In the genomic region with DNA sequence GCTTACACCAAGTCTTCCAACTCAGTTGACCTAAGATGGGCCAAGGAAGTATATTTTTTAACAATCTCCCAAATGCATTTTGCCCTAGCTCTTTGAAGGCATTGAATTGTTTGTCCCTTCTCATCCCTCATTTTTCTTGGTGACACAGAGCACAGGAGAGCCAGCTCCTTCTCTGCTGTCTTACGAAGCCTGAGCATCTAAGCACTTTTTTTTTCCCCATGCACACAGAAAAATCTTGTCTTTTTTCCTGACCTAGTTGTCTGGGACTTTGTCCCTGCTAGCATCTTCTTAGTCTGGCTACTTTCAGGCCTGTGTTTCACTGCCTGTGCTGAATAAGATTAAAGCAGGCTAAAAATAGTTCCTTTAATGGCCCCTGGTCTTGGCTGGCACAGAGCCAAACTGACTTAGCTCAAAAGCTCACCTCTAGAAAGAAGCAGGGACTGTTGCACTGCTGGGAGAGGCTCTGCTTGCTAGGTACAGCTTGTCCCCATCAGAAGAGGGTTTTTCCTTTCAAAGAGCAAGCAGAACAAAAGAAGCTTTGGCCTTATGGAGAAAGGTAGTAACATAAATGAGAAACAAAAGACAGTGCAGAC, we compare ENCODE assay signal across 9 mouse cellular contexts. TPM values are rescaled to one million over a fixed set of nuclear protein-coding genes. Genes with fewer than 3 reads are reported as not detected.
A peak's percentile ranks its signal among the peaks of the same experiment; 100 is the strongest.
DNase-seq lines count a peak whose midpoint lies in the region; ATAC-seq and TF ChIP-seq lines count a peak whose summit lies in the region.
"Had no signal": no experiment of that assay in that cellular context is flagged by ENCODE, and none has a peak within 500 bp of the region (broad histone marks: within the 10 kb centered on the region; RNA-seq: fewer than 3 reads in every experiment).

No protein-coding gene starts in this region.

- no peak overlapping the region for H3K27ac ChIP-seq in intestine, postnatal 0 days (ENCODE audit: low read depth, low read length)
- H3K27ac ChIP-seq in stomach, embryonic 14.5 days (ENCODE audit: low read length), result peak overlapping the region; percentile 49; the same call in 1 of the 2 replicates

- H3K9ac ChIP-seq in intestine, postnatal 0 days (ENCODE audit: low read depth, low read length), result no peak overlapping the region
- H3K9ac ChIP-seq in stomach, embryonic 14.5 days (replicated peaks; ENCODE audit: low read depth, low read length), result no peak overlapping the region

- H3K9me3 ChIP-seq in intestine, postnatal 0 days (ENCODE audit: control insufficient read depth), result no peaks in the 10 kb centered on the region
- no peaks in the 10 kb centered on the region for H3K9me3 ChIP-seq in stomach, embryonic 14.5 days (ENCODE audit: control insufficient read depth, low read depth, low read length)

- H3K4me2 ChIP-seq in intestine, postnatal 0 days (replicated peaks; ENCODE audit: low read depth), result no peak overlapping the region
- H3K4me2 ChIP-seq in stomach, embryonic 14.5 days (replicated peaks; ENCODE audit: low read depth, low read length), result no peak overlapping the region

- H3K36me3 ChIP-seq in intestine, postnatal 0 days (ENCODE audit: control insufficient read depth, insufficient read depth), result peaks cover 24% of the 10 kb centered on the region
- H3K36me3 ChIP-seq in stomach, embryonic 14.5 days (ENCODE audit: control insufficient read depth, insufficient read depth, low read length), result peaks cover 13% of the 10 kb centered on the region

- WGBS in intestine, postnatal 0 days, result 24% methylated on average over 1 of the region's 1 CpGs
- 28% methylated on average over 1 of the region's 1 CpGs for WGBS in stomach, embryonic 14.5 days

- H3K27me3 ChIP-seq in intestine, postnatal 0 days (replicated peaks; ENCODE audit: control insufficient read depth, insufficient read depth, low read length), result no peaks in the 10 kb centered on the region
- H3K27me3 ChIP-seq in stomach, embryonic 14.5 days (ENCODE audit: control insufficient read depth, insufficient read depth, low read length), result no peaks in the 10 kb centered on the region

- 0 out of 2 replicates have a peak, but pooled peaks cover 3% of the 10 kb centered on the region for H3K4me1 ChIP-seq in intestine, postnatal 0 days (replicated peaks; ENCODE audit: control insufficient read depth, insufficient read depth, low read length)
- 0 out of 2 replicates have a peak, but pooled peaks cover 5% of the 10 kb centered on the region for H3K4me1 ChIP-seq in stomach, embryonic 14.5 days (ENCODE audit: control insufficient read depth, insufficient read depth, low read length)

- H3K4me3 ChIP-seq in intestine, postnatal 0 days (ENCODE audit: low read depth, low read length), result no peak overlapping the region
- H3K4me3 ChIP-seq in stomach, embryonic 14.5 days (ENCODE audit: low read depth, low read length), result no peak overlapping the region
- H3K4me3 ChIP-seq: myocyte had no signal

- ATAC-seq in intestine, postnatal 0 days, result 0 out of 2 replicates have a peak, but pooled peaks have one; percentile 13
- no peak for ATAC-seq in stomach, embryonic 14.5 days (ENCODE audit: insufficient number of reproducible peaks, insufficient read depth, low FRiP score, low read depth)

- DNase-seq in embryo, embryonic 11 days, result peak; percentile 39
- no peak for DNase-seq in embryo, embryonic 10.5 days (ENCODE audit: low spot score)
- peak; percentile 26 for DNase-seq in urinary bladder, postnatal 25 days (ENCODE audit: low spot score)
- no peak for DNase-seq in urinary bladder, adult 2 months (ENCODE audit: low spot score)
- no peak for DNase-seq in layer of hippocampus, postnatal 25 days (ENCODE audit: extremely low spot score in 1 of 2, low spot score in 1 of 2)
- DNase-seq in frontal cortex, postnatal 36 days (ENCODE audit: low spot score in 2 of 2), result no peak

- TF ChIP-seq CTCF in intestine, postnatal 0 days (IDR thresholded peaks at IDR 0.05; ENCODE audit: low read depth), result no peak

RNA-seq across cellular contexts. Expression of a gene that starts 16.8 kb away (rescaled TPM):
- polyA plus RNA-seq in urinary bladder, adult 2 months (2012; rRNA removed), result 0.26 and 0.40 TPM in 2 replicates
- 0.25 and 0.26 TPM in 2 replicates for polyA plus RNA-seq in intestine, postnatal 0 days (2015; fragmentation: Nextera tagmentation; extraction: Ambion mirVana)
- polyA plus RNA-seq in stomach, embryonic 14.5 days (2014; fragmentation: Nextera tagmentation; extraction: Ambion mirVana), result 0.78 and 0.88 TPM in 2 replicates
- total RNA-seq in layer of hippocampus, postnatal 25 days (2021), result 10 to 100 TPM; 37.9 to 39.0 TPM

RNA-seq across cellular contexts. Expression of a gene that starts 36.0 kb away (rescaled TPM):
- 34.2 and 35.6 TPM in 2 replicates for polyA plus RNA-seq in urinary bladder, adult 2 months (2012; rRNA removed)
- polyA plus RNA-seq in intestine, postnatal 0 days (2015; fragmentation: Nextera tagmentation; extraction: Ambion mirVana), result 15.9 TPM in 2 replicates
- polyA plus RNA-seq in stomach, embryonic 14.5 days (2014; fragmentation: Nextera tagmentation; extraction: Ambion mirVana), result 38.1 and 40.1 TPM in 2 replicates
- total RNA-seq in layer of hippocampus, postnatal 25 days (2021), result 10 to 100 TPM; 36.2 to 38.9 TPM

RNA-seq across cellular contexts. Expression of a gene that starts 55.5 kb away (rescaled TPM):
- 61.9 and 63.1 TPM in 2 replicates for polyA plus RNA-seq in urinary bladder, adult 2 months (2012; rRNA removed)
- polyA plus RNA-seq in intestine, postnatal 0 days (2015; fragmentation: Nextera tagmentation; extraction: Ambion mirVana), result 60.3 and 60.4 TPM in 2 replicates
- polyA plus RNA-seq in stomach, embryonic 14.5 days (2014; fragmentation: Nextera tagmentation; extraction: Ambion mirVana), result 53.8 and 54.2 TPM in 2 replicates
- 100 to 1,000 TPM; 134 to 146 TPM for total RNA-seq in layer of hippocampus, postnatal 25 days (2021)

RNA-seq across cellular contexts. Expression of a gene that starts 57.4 kb away (rescaled TPM):
- polyA plus RNA-seq in urinary bladder, adult 2 months (2012; rRNA removed), result 20.6 and 21.4 TPM in 2 replicates
- polyA plus RNA-seq in intestine, postnatal 0 days (2015; fragmentation: Nextera tagmentation; extraction: Ambion mirVana), result 59.1 and 62.0 TPM in 2 replicates
- 58.0 and 62.4 TPM in 2 replicates for polyA plus RNA-seq in stomach, embryonic 14.5 days (2014; fragmentation: Nextera tagmentation; extraction: Ambion mirVana)
- total RNA-seq in layer of hippocampus, postnatal 25 days (2021), result 10 to 100 TPM; 80.6 to 95.5 TPM

Comparison
In these comparisons a context has a peak if more than half of its experiments do, and no peak if none do; other contexts are left out.
1. DNase-seq: peak in embryo, embryonic 11 days (single experiment) and urinary bladder, postnatal 25 days (single experiment); none in embryo, embryonic 10.5 days (single experiment), urinary bladder, adult 2 months (single experiment), layer of hippocampus, postnatal 25 days (0 of 2) and frontal cortex, postnatal 36 days (0 of 2).